Mouse (Mus musculus) lung, adult 2 months (tissue): ENCODE measurements around the gene Hmox1.

Source experiments
- CTCF ChIP-seq: fragments of 200-500 bp; IDR thresholded peaks from 2 replicates; pipeline ENCODE4 v1.5.1; 2011; ENCODE audit warnings: mild to moderate bottlenecking, low read length, control low read depth; ENCODE audit not compliant: insufficient read depth
- POLR2A ChIP-seq: fragments of 200-500 bp; IDR thresholded peaks from 2 replicates; pipeline ENCODE4 v1.6.1; 2011; ENCODE audit warnings: low read depth, mild to moderate bottlenecking, control low read depth, low read length, borderline replicate concordance; ENCODE audit errors: extremely low read depth

DNA sequence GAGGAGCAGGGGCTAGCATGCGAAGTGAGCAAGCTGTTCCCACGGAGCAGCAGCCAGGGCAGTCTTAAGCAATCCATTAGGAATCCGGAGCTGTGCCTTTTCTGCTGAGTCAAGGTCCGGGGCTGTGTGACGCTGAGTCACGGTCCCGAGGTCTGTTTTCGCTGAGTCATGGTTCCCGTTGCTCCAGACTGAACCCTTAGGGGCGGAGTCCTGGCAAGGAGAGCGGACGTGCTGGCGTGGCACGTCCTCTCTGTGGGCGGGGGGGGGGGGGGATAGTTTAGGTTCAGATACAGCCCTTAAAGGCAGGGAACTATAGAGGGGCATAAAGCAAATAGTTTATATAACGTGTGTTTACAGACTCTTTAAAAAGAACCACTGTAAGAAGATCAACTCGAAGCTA is 9.6 kb upstream of the Hmox1 start:
- TF ChIP-seq CTCF = no peak
- no peak for TF ChIP-seq POLR2A
